Mouse (Mus musculus) CH12.LX (cell line): ENCODE data around the gene Pqlc2. TPM values are rescaled to one million over a fixed set of nuclear protein-coding genes. Genes with fewer than 3 reads are reported as not detected.

Source experiments
- DNase-seq: peaks from one replicate; pipeline ENCODE4 v3.0.0-alpha.2; 2013; ENCODE audit errors: extremely low read depth
- H3K27ac ChIP-seq: 2 replicates; pipeline ENCODE4 v1.5.1; 2012; ENCODE audit warnings: low read depth, mild to moderate bottlenecking, control low read depth, moderate library complexity; ENCODE audit not compliant: insufficient read depth
- H3K27me3 ChIP-seq: replicated peaks from 2 replicates; pipeline ENCODE3; 2012; ENCODE audit warnings: inconsistent platforms
- H3K36me3 ChIP-seq, 2 experiments: replicated peaks in 1 of 2; 2 replicates each; pipeline versions ENCODE3 to v1.6.1; 2012; ENCODE audit warnings: inconsistent platforms in 1 of 2, low read length in 1 of 2, mild to moderate bottlenecking in 1 of 2, mixed read lengths in 1 of 2, moderate library complexity in 1 of 2; ENCODE audit not compliant: control insufficient read depth in 1 of 2, insufficient read depth in 1 of 2
- H3K4me1 ChIP-seq, 2 experiments: 2 replicates each; pipeline ENCODE4 v1.6.1; 2012; ENCODE audit warnings: inconsistent platforms in 1 of 2, moderate library complexity in 1 of 2; ENCODE audit not compliant: insufficient read depth in 2 of 2, control insufficient read depth in 1 of 2
- H3K4me2 ChIP-seq: 2 replicates; pipeline ENCODE4 v1.6.1; 2012; ENCODE audit warnings: low read depth, mild to moderate bottlenecking, control low read depth; ENCODE audit not compliant: poor library complexity, insufficient read depth, severe bottlenecking
- H3K4me3 ChIP-seq, 3 experiments: fragments of 150-350 bp in 1 of 3; sonication (generic) in 1 of 3; replicated peaks in 1 of 3; 2 replicates each; pipeline versions ENCODE3 to v1.5.1; 2011 to 2012; ENCODE audit warnings: low read depth in 2 of 3, low read length in 2 of 3, mild to moderate bottlenecking in 2 of 3, moderate library complexity in 2 of 3, control low read depth in 1 of 3, improper control_type of control experiment in 1 of 3, inconsistent platforms in 1 of 3, mixed read lengths in 1 of 3; ENCODE audit not compliant: poor library complexity in 1 of 3
- H3K79me2 ChIP-seq: replicated peaks from 2 replicates; pipeline ENCODE4 v1.6.1; 2012; ENCODE audit warnings: mild to moderate bottlenecking, moderate library complexity; ENCODE audit not compliant: control insufficient read depth, poor library complexity, insufficient read depth, severe bottlenecking; ENCODE audit errors: extremely low read depth
- H3K9ac ChIP-seq: 2 replicates; pipeline ENCODE4 v1.6.1; 2012; ENCODE audit warnings: low read depth, mild to moderate bottlenecking, control low read depth, moderate library complexity; ENCODE audit not compliant: insufficient read depth
- H3K9me3 ChIP-seq: replicated peaks from 2 replicates; pipeline ENCODE3; 2012; ENCODE audit warnings: low read length, inconsistent platforms, mixed read lengths
- BHLHE40 ChIP-seq: IDR thresholded peaks from 2 replicates; pipeline ENCODE4 v1.6.1; 2011; ENCODE audit warnings: mild to moderate bottlenecking, low read depth, low read length, improper control_type of control experiment
- CHD1 ChIP-seq: IDR thresholded peaks from 2 replicates; pipeline ENCODE4 v1.6.1; 2012; ENCODE audit warnings: low read depth, low read length, improper control_type of control experiment, inconsistent platforms
- CHD2 ChIP-seq: IDR thresholded peaks from 2 replicates; pipeline ENCODE4 v1.6.1; 2011; ENCODE audit warnings: low read length, improper control_type of control experiment
- CTCF ChIP-seq, 2 experiments: IDR thresholded peaks in 1 of 2; conservative IDR thresholded peaks in 1 of 2; 2 replicates each; pipeline ENCODE4 v1.5.1; 2011 to 2012; ENCODE audit warnings: low read depth in 2 of 2, low read length in 2 of 2, improper control_type of control experiment in 1 of 2, inconsistent platforms in 1 of 2, mild to moderate bottlenecking in 1 of 2, moderate library complexity in 1 of 2
- ELF1 ChIP-seq: IDR thresholded peaks from 2 replicates; pipeline ENCODE4 v1.6.1; 2014; ENCODE audit warnings: low read depth, mild to moderate bottlenecking, inconsistent platforms, low read length, improper control_type of control experiment
- EP300 ChIP-seq: IDR thresholded peaks from 2 replicates; pipeline ENCODE4 v1.6.1; 2011; ENCODE audit warnings: low read length, improper control_type of control experiment
- GABPA ChIP-seq: IDR thresholded peaks from 2 replicates; pipeline ENCODE4 v1.6.1; 2012; ENCODE audit warnings: low read depth, low read length, improper control_type of control experiment, inconsistent platforms; ENCODE audit not compliant: insufficient replicate concordance
- JUN ChIP-seq: IDR thresholded peaks from 2 replicates; pipeline ENCODE4 v1.6.1; 2011; ENCODE audit warnings: low read depth, mild to moderate bottlenecking, low read length, improper control_type of control experiment, moderate library complexity; ENCODE audit not compliant: insufficient read depth
- KAT2A ChIP-seq: IDR thresholded peaks from 2 replicates; pipeline ENCODE4 v1.6.1; 2012; ENCODE audit warnings: low read length, improper control_type of control experiment, inconsistent platforms; ENCODE audit not compliant: insufficient replicate concordance
- MAFK ChIP-seq: IDR thresholded peaks from 2 replicates; pipeline ENCODE4 v1.6.1; 2011; ENCODE audit warnings: low read length, improper control_type of control experiment; ENCODE audit not compliant: insufficient replicate concordance
- MAZ ChIP-seq: IDR thresholded peaks from 2 replicates; pipeline ENCODE4 v1.6.1; 2012; ENCODE audit warnings: low read depth, mild to moderate bottlenecking, inconsistent platforms, low read length, improper control_type of control experiment, moderate library complexity
- MEF2A ChIP-seq: IDR thresholded peaks from 2 replicates; pipeline ENCODE4 v1.6.1; 2014; ENCODE audit warnings: low read depth, mild to moderate bottlenecking, inconsistent platforms, low read length, improper control_type of control experiment, borderline replicate concordance
- MXI1 ChIP-seq: IDR thresholded peaks from 2 replicates; pipeline ENCODE4 v1.6.1; 2011; ENCODE audit warnings: mild to moderate bottlenecking, low read depth, low read length, improper control_type of control experiment
- NRF1 ChIP-seq: IDR thresholded peaks from 2 replicates; pipeline ENCODE4 v1.6.1; 2014; ENCODE audit warnings: low read depth, mild to moderate bottlenecking, inconsistent platforms, low read length, improper control_type of control experiment, moderate library complexity
- POLR2A ChIP-seq: IDR thresholded peaks from 2 replicates; pipeline ENCODE4 v1.6.1; 2011; ENCODE audit warnings: low read depth, mild to moderate bottlenecking, improper control_type of control experiment, low read length
- POLR2AphosphoS2 ChIP-seq: IDR thresholded peaks from 2 replicates; pipeline ENCODE4 v1.6.1; 2011; ENCODE audit warnings: low read depth, low read length, improper control_type of control experiment
- SIN3A ChIP-seq: IDR thresholded peaks from 2 replicates; pipeline ENCODE4 v1.6.1; 2012; ENCODE audit warnings: low read length, improper control_type of control experiment, inconsistent platforms
- SMC3 ChIP-seq: IDR thresholded peaks from 2 replicates; pipeline ENCODE4 v1.6.1; 2011; ENCODE audit warnings: low read depth, low read length, improper control_type of control experiment
- TBP ChIP-seq: conservative IDR thresholded peaks from 2 replicates; pipeline ENCODE4 v1.6.1; 2011; ENCODE audit warnings: low read depth, low read length, improper control_type of control experiment
- TCF12 ChIP-seq: IDR thresholded peaks from 2 replicates; pipeline ENCODE4 v1.6.1; 2014; ENCODE audit warnings: low read depth, mild to moderate bottlenecking, inconsistent platforms, low read length, improper control_type of control experiment
- UBTF ChIP-seq: IDR thresholded peaks from 2 replicates; pipeline ENCODE4 v1.6.1; 2012; ENCODE audit warnings: low read depth, mild to moderate bottlenecking, inconsistent platforms, low read length, improper control_type of control experiment, moderate library complexity
- USF1 ChIP-seq: IDR thresholded peaks from 2 replicates; pipeline ENCODE4 v1.6.1; 2014; ENCODE audit warnings: low read depth, mild to moderate bottlenecking, inconsistent platforms, low read length, improper control_type of control experiment
- ZC3H11A ChIP-seq: IDR thresholded peaks from 2 replicates; pipeline ENCODE4 v1.6.1; 2012; ENCODE audit warnings: low read depth, mild to moderate bottlenecking, inconsistent platforms, low read length, improper control_type of control experiment
- ZKSCAN1 ChIP-seq: IDR thresholded peaks from 2 replicates; pipeline ENCODE4 v1.6.1; 2012; ENCODE audit warnings: low read depth, inconsistent platforms, low read length, improper control_type of control experiment, borderline replicate concordance
- ZNF384 ChIP-seq: IDR thresholded peaks from 2 replicates; pipeline ENCODE4 v1.6.1; 2012; ENCODE audit warnings: low read depth, low read length, improper control_type of control experiment, inconsistent platforms
- dilution Hi-C: fragments of 300-500 bp; cut with MboI; formaldehyde crosslinking; loops from 2 replicates; pipeline ENCODE4 v1.14.3; 2020; ENCODE audit warnings: low sequenced_read_pairs; ENCODE audit not compliant: extremely low pct_unique_long_range_greater_than_20kb, extremely low pct_ligation_motif_present
- in situ Hi-C: fragments of 300-500 bp; cut with MboI; formaldehyde crosslinking; loops from 3 replicates; pipeline ENCODE4 v1.14.3; 2019; ENCODE audit warnings: low sequenced_read_pairs, low pct_ligation_motif_present, low pct_unique_long_range_greater_than_20kb, mixed read lengths
- polyA plus RNA-seq: library from polyadenylated mRNA; unstranded; fragments of >175 nt; gene quantifications from 2 replicates; pipeline ENCODE4 v1.2.1, GENCODE M21; 2012; ENCODE audit warnings: low read depth; ENCODE audit not compliant: insufficient read length
- total RNA-seq, 2 experiments: library from RNA; depleted of rRNA; stranded (reverse); fragments of 300-350 nt in 1 of 2; fragments of >200 nt in 1 of 2; gene quantifications; 2 replicates each; pipeline ENCODE4 v1.2.3; 2012 to 2014

Gene Pqlc2
- total and polyA plus RNA-seq, 3 experiments: 6.2 to 8.1 (median 6.8) TPM

DNA sequence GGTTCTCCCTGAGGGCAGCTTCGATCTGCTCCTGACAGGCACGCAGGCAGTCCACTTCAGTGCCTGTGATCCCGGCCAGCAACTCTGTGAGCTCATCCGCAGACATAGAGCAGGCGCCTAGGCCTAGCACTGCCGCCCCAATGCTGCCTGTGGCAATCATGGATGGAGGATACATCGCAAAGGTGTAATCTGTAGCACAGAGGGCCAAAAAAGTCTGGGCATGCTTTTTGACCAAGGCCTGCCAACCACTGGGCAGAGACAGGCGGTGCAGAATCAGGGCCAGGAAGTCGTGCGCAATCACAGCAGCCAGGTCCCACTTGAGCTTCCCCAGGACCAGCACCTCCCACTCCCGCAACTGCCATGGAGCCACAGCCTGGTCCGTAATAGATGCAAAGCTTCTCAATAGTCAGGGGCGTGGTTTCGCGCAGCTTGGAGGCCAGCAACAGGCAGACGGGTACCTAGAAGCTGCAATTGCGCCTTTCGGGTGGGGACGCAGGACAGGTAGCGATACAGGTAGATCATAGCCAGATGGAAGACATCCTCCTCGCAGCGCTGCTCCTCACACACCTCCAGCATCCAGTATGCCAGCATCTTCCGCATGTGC, 35.0 kb upstream of the Pqlc2 start:
- Histone ChIP-seq H3K4me3 (no peak overlapping the region), H3K9ac (no peak overlapping the region), H3K9me3 (no peaks in the 10 kb centered on the region), H3K4me1 (peaks cover 1 to 14% of the 10 kb centered on the region in 2 experiments; a peak in 3 of 4 replicates), H3K79me2 (peaks cover 5% of the 10 kb centered on the region), H3K4me2 (no peak overlapping the region), H3K27ac (no peak overlapping the region), H3K27me3 (no peaks in the 10 kb centered on the region), H3K36me3 (peaks cover 42 to 65% of the 10 kb centered on the region in 2 experiments)
- DNase-seq: no peak
- TF ChIP-seq TCF12: no peak
- no peak for TF ChIP-seq ZNF384
- TF ChIP-seq KAT2A: no peak
- no peak for TF ChIP-seq GABPA
- TF ChIP-seq NRF1: no peak
- no peak for TF ChIP-seq SIN3A
- no peak for TF ChIP-seq ELF1
- no peak for TF ChIP-seq USF1
- TF ChIP-seq MAFK: no peak
- no peak for TF ChIP-seq CHD2
- TF ChIP-seq TBP: no peak
- dilution Hi-C loops (no loop called here), in situ Hi-C loops (no loop called here)

DNA sequence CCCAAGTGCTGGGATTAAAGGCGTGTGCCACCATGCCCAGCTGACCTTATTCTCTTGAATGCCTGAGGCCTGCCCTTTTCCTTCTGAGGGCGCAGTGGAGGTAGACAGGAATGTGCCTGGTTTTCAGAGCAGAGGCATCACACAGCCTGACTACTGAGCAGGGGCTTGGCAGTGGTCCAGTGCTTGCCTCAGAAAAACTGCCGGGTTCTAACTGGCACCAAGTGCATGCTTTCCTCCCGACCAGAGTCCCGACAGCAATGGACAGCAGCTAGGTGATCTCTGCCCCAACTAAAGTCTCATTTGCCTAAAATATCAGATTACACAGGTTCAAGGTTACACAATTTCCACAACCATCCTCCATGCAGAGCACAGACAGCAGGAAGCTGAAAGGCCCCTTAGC, 33.2 kb upstream of the Pqlc2 start:
- peaks cover 0 to 5% of the 10 kb centered on the region in 2 experiments; a peak in 1 of 4 replicates for H3K4me1 ChIP-seq
- peaks cover 32 to 48% of the 10 kb centered on the region in 2 experiments for H3K36me3 ChIP-seq
- H3K27me3 ChIP-seq: no peaks in the 10 kb centered on the region
- in situ Hi-C loops (no loop called here), dilution Hi-C loops (no loop called here)
- no peak overlapping the region for H3K4me2 ChIP-seq
- H3K79me2 ChIP-seq: no peaks in the 10 kb centered on the region
- no peak overlapping the region for H3K4me3 ChIP-seq
- H3K9me3 ChIP-seq: no peaks in the 10 kb centered on the region
- H3K9ac ChIP-seq: no peak overlapping the region
- TF ChIP-seq POLR2A: no peak
- no peak for TF ChIP-seq MAZ
- TF ChIP-seq POLR2AphosphoS2: no peak
- no peak for TF ChIP-seq ZC3H11A
- TF ChIP-seq CHD1: no peak
- TF ChIP-seq MEF2A: no peak
- no peak for TF ChIP-seq MXI1
- no peak for TF ChIP-seq CHD2
- TF ChIP-seq JUN: no peak
- TF ChIP-seq EP300: no peak
- TF ChIP-seq BHLHE40: no peak
- TF ChIP-seq ZKSCAN1: no peak
- no peak for TF ChIP-seq CTCF (conservative IDR thresholded peaks at IDR 0.05 in 1 of 2, IDR thresholded peaks at IDR 0.05 in 1 of 2; ENCODE audit: low read depth in 2 of 2, low read length in 2 of 2)
- no peak for TF ChIP-seq KAT2A
- TF ChIP-seq UBTF: no peak
- no peak for TF ChIP-seq SMC3
- no peak for DNase-seq
- H3K27ac ChIP-seq: no peak overlapping the region
